Mouse (Mus musculus) fat pad, adult 2 months (tissue): ENCODE data around the gene Tagap1.
"Not testable (repeated sequence)": the region's sequence is repeated elsewhere in the genome, so short reads cannot be mapped to it uniquely, and the experiment has no call there.

ENCODE experiments used
- DNase-seq: peaks from one replicate; pipeline ENCODE4 v3.0.0-alpha.2; 2011; ENCODE audit warnings: low read depth, low spot score; ENCODE audit errors: extremely low read depth

Gene Tagap1

GRCm38 (mm10) chr17:6960776-6961175 lies at the start of gene Tagap1:
Tagap1 (minus strand) TSS chr17:6961156.
- not testable (repeated sequence) for DNase-seq

- DNase-seq, result peak; percentile 21
These were observed 48.9 kb upstream of the Tagap1 start for GRCm38 (mm10) chr17:7009901-7010300.

GRCm38 (mm10) chr17:7009440-7009839 lies 48.5 kb upstream of the Tagap1 start:
- DNase-seq, result not testable (repeated sequence)

- DNase-seq, result not testable (repeated sequence)
These were observed 47.9 kb upstream of the Tagap1 start for GRCm38 (mm10) chr17:7008885-7009284.

- not testable (repeated sequence) for DNase-seq
These were observed 44.7 kb upstream of the Tagap1 start for GRCm38 (mm10) chr17:7005646-7006045.

- DNase-seq, result not testable (repeated sequence)
These were observed 42.4 kb upstream of the Tagap1 start for GRCm38 (mm10) chr17:7003392-7003791.

- DNase-seq, result not testable (repeated sequence)
These were observed 41.0 kb upstream of the Tagap1 start for GRCm38 (mm10) chr17:7001790-7002585.

- not testable (repeated sequence) for DNase-seq
These were observed 37.0 kb upstream of the Tagap1 start for GRCm38 (mm10) chr17:6997778-6998490.

- not testable (repeated sequence) for DNase-seq
These were observed 35.9 kb upstream of the Tagap1 start for GRCm38 (mm10) chr17:6996826-6997225.

- not testable (repeated sequence) for DNase-seq
These were observed 34.5 kb upstream of the Tagap1 start for GRCm38 (mm10) chr17:6995504-6995903.

GRCm38 (mm10) chr17:6986118-6986517 lies 25.2 kb upstream of the Tagap1 start:
- not testable (repeated sequence) for DNase-seq

- not testable (repeated sequence) for DNase-seq
These were observed 19.2 kb upstream of the Tagap1 start for GRCm38 (mm10) chr17:6980144-6980543.

- not testable (repeated sequence) for DNase-seq
These were observed 18.4 kb upstream of the Tagap1 start for GRCm38 (mm10) chr17:6979380-6979779.

- not testable (repeated sequence) for DNase-seq
These were observed 17.6 kb upstream of the Tagap1 start, which contains the start of gene Gm49721 for GRCm38 (mm10) chr17:6978287-6979248. Gm49721 (plus strand) TSS chr17:6978904.

- not testable (repeated sequence) for DNase-seq
These were observed 14.0 kb upstream of the Tagap1 start for GRCm38 (mm10) chr17:6974985-6975384.

- DNase-seq, result not testable (repeated sequence)
These were observed 12.0 kb upstream of the Tagap1 start for GRCm38 (mm10) chr17:6972836-6973396.

GRCm38 (mm10) chr17:6971238-6971637 lies 10.3 kb upstream of the Tagap1 start:
- DNase-seq, result not testable (repeated sequence)

- DNase-seq, result not testable (repeated sequence)
These were observed 9.4 kb upstream of the Tagap1 start, which contains the start of gene Rnaset2b for GRCm38 (mm10) chr17:6970334-6970733. Rnaset2b (plus strand) TSS chr17:6970634.

- not testable (repeated sequence) for DNase-seq
These were observed 6.7 kb upstream of the Tagap1 start for GRCm38 (mm10) chr17:6967673-6968072.

GRCm38 (mm10) chr17:6965364-6965763 lies 4.4 kb upstream of the Tagap1 start:
- not testable (repeated sequence) for DNase-seq
